Mouse (Mus musculus) adrenal gland, postnatal 36 days (tissue): Measurements from ENCODE around the gene Abcb10. TPM values are rescaled to one million over a fixed set of nuclear protein-coding genes. Genes with fewer than 3 reads are reported as not detected.
"Not testable (repeated sequence)": the region's sequence is repeated elsewhere in the genome, so short reads cannot be mapped to it uniquely, and the experiment has no call there.

ENCODE experiments used
- DNase-seq, 2 experiments: peaks; one replicate each; pipeline ENCODE4 v3.0.0; 2021; ENCODE audit warnings: mixed read lengths in 1 of 2
- long read RNA-seq, 2 experiments: library from polyadenylated mRNA; stranded (forward); transcript quantifications; one replicate each; pipeline ENCODE4 v2.0.0; 2021; ENCODE audit warnings: borderline sequencing depth in 2 of 2
- total RNA-seq, 2 experiments: library from RNA; stranded (reverse); gene quantifications; 2 replicates each; pipeline ENCODE4 v1.2.3; 2021

Gene Abcb10
- total RNA-seq: 10 to 100 TPM; 12.8 to 13.5 TPM
- long read RNA-seq, experiment 1, full-length matches to known transcripts: 10 of 17 reads
- long read RNA-seq, experiment 1, partial matches to known transcripts: 2 of 17 reads
- long read RNA-seq, experiment 1, other reads (novel, unspliced or antisense): 5 of 17 reads
- long read RNA-seq, experiment 2, full-length matches to known transcripts: 3 of 3 reads
- long read RNA-seq, experiment 2, partial matches to known transcripts: 0 of 3 reads
- long read RNA-seq, experiment 2, other reads (novel, unspliced or antisense): 0 of 3 reads

GRCm38 (mm10) chr8:123982826-123983400 lies at the start of gene Abcb10:
Gene Abcb10, minus strand, starts transcription at chr8:123983122.
- DNase-seq: peak; percentile 96

DNA sequence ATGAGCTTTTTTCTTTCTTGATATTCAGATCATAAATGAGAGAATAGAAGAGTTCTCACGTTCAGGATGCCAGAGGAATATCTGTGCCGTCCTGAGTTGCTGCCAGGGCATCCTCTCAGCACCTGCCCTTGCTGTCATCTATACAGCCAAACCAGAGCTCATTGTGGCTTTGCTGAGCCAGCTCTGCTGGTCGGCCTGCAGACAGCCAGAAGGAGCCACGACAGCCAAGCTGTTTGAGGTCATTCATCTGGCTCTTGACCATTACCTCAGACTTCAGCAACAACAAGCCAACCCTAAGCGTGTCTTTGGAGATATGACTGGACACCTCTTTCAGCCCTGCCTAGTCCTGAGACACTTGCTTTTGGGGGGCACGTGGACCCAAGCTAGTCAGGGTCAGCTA lies 44.9 kb upstream of the Abcb10 start:
- DNase-seq: no peak

- DNase-seq: not testable (repeated sequence)
Measured at GRCm38 (mm10) chr8:124026265-124026664, 43.3 kb upstream of the Abcb10 start.

DNA sequence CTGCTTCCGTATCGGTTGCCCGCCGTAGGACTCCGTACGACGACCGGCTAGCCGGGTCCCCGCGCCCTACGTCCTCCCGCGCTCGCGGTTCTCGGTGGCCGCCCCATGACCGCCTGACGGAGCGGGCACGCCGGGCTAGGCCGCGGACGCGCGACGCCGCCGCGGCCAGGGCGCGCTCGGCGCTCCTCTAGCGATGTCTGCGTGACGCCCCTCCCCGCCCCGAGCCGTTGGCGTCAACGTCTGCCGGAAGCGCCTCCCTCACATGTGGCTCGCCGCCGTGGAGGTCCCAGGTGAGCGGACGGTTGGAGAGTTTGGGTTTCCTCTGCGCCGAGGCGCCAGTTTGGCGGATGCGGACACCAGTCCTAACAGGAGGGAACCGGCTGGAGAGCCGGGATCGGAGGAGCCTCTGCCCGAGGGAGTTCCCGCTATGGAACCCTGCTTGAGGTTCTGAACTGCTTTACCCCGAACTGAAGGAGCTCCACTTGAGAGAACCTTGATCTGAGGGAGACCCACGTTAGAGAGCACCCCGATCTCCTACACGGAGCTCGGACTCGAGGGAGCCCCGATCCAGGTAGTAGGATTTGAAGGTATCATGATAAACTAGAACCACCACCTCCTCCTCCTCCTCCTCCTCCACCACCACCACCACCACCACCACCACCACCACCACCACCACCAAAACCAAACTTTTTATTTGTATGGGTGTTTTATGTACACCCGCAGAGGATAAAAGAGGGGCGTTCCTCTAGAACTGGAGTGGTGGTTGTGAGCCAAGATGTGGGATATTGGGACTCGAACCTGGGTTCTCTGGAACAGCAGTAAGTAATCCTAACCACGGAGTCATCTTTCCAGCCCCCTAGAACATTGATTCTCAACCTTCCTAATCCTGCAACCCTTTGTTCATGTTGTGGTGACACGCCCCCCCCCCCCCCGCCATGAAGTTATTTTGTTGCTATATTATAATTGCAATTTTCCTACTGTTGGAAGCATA lies 38.6 kb upstream of the Abcb10 start, which contains the start of the genes Taf5l and Urb2:
Taf5l (minus strand) TSS at position 161 of the 991 bp plus-strand sequence.
Urb2 (plus strand) TSS at position 272 of the 991 bp plus-strand sequence.
- peak; percentile 94 to 97 for DNase-seq

DNA sequence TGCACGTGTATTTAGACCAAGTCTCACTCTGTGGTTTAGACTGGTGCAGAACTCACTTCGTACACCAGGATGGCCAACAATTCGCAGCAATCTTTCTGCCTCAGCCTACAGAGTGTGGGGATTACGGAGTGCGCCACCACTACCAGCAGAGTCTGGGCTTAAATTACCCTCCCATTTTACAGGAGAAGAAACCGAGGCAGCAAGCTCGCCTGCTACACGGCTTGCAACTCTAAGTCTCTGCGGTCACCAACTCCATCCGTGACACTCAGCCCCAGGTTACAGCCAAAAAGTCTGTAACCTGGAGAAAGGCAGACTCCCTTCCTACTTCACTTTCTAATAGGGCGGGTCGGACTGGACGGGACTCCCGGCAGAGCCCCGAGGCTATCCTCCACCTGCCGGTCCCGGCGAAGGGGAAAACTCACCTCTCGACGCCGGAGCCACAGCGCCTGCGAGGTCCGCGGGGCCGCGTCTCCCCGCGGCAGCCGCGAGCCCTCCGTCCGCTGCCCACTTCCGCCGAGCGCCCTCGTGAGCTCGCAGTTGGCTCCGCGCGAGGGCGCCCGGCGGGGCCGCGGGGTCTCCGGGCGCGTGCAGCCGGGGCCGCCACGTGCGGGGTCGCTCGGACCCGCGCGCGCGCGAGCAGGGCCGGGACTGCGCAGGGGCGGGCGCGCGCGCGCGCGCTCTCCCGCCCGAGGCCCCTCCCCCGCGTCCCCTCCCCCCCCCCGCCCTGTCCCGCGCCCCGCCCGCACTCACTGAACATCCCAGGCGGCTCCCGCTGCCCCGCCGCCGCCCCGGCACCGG lies 37.7 kb upstream of the Abcb10 start:
- DNase-seq: peak; percentile 60 to 80

DNA sequence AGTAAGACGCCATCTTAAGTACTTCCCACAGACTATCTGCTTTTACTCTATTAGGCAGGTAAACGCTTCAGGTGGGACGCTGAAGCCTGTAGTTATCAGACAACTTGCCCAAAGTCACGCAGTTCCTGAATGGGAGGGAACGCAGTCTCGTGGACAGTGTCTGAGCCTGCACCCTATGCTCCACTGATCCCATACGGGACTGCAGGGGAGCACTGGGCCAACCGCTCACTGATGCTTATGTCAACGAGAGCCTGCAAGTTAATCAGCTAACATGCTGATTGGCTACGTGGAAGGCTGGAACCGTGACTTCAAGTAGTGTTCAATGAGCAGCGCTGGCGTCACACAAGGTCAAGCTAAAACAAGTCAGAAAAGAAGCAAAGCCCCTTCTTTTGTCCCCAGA lies 36.9 kb upstream of the Abcb10 start:
- peak; percentile 11 to 22 for DNase-seq

DNA sequence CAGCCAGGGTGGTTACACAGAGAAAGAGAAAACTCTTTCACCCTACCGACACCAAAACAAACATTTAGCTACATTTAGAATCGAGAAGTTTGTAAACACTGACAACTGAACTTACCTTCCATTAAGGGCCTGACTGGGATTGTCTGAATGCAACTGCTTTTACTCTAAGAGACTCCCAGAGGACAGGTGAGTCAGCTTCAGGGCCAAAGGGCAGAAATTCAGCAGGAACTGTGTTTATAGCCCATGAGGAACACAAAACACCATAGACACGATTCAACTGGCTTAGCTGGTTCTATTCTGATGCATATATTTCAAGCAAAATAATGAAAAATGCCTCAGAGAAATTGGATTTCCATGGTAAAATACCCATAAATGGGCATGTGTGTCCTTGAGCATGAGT lies 31.8 kb upstream of the Abcb10 start:
- no peak for DNase-seq

DNA sequence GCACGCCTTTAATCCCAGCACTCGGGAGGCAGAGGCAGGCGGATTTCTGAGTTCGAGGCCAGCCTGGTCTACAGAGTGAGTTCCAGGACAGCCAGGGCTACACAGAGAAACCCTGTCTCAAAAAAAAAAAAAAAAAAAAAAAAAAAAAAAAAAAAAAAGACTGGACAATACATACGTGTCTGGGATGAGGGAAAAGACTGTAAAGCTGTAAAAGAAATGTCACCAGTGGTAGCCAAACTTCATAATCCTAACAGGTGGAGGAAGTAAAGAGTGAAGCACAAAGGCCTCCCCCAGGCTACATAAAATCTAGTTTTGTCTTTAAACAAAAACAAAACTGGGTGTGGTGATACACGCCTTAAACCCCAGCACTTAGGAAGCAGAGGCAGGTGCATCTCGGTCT lies 31.4 kb upstream of the Abcb10 start:
- not testable (repeated sequence) for DNase-seq

DNA sequence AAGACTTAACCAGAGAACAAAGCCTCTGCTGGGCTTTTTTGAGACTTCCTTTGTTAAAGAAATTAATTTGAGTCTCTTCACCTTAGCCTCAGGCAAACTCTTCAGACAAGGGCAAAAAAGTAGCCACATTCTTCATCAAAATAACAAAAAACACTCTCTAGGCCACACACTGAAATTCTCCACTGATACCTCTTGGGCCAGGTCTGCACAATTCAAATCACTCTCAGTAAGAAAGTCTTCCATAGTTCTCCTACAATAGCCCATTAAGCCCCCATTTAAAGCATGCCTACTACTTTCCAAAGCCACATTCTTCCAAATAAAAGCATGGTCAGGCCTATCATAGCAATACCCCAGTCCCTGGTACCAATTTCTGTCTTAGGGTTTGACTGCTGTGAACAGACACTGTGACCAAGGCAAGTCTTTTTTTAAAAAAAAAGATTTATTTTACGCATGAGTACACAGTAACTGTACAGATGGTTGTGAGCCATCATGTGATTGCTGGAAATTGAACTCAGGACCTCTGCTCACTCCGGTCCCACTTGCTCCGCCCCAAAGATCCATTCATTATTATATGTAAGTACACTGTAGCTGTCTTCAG lies 29.2 kb upstream of the Abcb10 start:
- DNase-seq: no peak

DNA sequence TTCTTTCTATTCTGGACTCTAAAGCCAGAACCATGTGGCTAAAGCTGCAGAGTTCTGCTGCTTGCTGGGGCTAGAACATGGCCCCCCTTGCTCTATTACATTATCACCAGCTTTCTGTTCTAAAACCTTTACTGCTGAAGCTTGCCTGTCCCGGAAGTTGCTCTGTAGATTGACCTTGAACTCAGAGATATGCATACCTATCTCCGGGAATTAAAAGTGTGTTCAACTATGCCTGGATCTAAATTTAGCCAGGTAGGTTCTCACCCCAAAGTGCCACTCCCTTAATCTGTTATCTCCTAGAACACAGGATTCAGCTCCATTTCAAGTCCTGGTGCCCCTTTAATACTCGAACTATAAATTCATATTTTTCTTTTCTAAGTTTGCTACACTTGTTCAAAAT lies 28.7 kb upstream of the Abcb10 start:
- DNase-seq: no peak

DNA sequence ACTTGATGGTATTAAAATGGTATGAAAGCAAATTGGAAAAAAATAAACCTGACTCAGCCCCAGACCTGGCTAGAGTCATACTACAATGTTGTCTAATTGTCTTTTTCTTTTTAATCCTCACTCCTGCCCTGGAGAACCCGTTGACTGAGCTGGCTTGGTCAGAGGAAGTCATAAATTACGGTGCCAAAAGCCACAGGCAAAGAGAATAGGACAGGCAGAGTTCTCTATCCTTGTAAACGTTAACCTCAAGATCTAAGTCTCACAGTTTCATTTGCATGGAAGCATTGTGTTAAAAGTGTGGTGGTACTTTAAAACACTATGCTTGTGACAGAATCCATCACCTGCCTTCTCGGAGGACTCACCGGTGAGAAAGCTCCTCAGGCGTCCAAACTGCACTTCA lies 24.9 kb upstream of the Abcb10 start:
- no peak for DNase-seq

GRCm38 (mm10) chr8:124002546-124003108 lies 19.7 kb upstream of the Abcb10 start:
- no peak for DNase-seq

DNA sequence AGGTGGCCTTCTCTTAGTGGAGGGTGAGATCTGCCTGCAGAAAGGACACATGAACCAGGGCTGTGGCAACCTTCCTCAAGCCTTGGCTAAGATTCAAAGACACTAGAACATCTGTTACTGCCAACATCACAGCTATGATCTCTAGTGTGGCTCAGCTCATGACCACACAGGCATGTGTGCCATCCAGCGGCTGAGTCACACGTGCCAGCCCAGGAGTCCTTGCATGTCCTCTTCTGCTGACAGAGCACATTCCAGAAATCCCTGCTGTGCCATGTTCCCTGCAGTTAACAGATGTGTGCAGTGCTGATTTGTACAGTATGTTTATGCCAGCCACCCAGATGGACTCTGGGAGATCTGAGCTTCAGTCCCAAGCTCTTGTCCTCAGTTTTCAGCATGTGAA lies 16.6 kb upstream of the Abcb10 start:
- DNase-seq: peak; percentile 65 to 74

DNA sequence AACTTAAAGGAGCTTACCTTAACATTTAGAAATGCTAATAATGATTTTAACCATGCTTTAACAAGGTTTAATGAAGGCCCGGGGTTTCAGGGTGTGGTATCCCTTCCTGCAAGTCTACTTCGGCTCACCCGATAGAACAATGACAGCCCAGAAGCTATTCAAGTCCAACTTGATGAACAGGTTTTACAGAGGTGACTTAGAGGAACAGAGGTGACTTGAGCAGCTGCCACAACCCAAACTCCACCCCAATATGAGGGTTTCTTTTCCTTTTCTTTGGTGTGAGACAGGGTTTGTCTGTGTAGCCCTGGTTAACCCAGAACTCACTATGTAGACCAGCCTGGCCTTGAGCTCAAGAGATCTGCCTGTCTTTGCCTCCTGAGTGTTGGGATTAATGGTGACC lies 11.1 kb upstream of the Abcb10 start:
- no peak for DNase-seq

DNA sequence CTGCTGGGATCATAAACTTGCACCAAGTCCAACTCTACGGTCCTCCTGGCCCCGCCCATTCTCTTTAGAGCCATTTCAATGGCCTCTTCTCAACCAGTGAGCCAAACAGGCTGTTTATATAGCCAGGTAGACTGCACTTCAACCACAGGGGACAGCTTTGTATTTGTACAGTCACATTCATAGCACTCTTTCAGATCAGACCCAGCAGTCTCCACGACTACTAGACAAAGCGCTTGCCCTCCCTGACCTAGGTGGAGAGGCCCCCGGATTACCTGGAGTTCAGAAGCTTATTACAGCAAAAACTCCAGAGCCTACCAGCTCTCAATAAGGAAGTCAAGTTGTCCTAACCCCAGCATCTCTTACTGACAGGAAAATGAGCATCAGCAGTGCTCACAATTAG lies 10.7 kb upstream of the Abcb10 start:
- no peak for DNase-seq

DNA sequence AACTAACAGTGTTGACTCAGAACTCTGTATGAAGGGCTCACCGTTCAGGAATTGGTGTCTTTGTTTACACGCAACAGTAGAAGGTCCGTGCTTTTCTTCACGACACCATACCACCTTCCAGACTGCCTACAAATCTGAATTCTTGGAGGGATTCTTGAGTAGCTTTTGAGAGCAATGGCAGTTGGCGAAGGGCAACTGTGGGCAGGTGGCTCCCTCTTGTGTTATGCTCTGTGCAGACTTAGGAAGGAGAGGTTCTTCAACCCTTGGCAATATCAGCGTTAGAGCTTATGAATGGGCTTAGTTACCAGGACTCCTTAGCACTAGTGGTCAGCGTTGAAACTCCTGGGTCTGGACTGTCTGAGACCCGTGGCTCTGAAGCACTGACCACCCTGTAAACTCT lies 9.7 kb upstream of the Abcb10 start:
- DNase-seq: no peak

DNA sequence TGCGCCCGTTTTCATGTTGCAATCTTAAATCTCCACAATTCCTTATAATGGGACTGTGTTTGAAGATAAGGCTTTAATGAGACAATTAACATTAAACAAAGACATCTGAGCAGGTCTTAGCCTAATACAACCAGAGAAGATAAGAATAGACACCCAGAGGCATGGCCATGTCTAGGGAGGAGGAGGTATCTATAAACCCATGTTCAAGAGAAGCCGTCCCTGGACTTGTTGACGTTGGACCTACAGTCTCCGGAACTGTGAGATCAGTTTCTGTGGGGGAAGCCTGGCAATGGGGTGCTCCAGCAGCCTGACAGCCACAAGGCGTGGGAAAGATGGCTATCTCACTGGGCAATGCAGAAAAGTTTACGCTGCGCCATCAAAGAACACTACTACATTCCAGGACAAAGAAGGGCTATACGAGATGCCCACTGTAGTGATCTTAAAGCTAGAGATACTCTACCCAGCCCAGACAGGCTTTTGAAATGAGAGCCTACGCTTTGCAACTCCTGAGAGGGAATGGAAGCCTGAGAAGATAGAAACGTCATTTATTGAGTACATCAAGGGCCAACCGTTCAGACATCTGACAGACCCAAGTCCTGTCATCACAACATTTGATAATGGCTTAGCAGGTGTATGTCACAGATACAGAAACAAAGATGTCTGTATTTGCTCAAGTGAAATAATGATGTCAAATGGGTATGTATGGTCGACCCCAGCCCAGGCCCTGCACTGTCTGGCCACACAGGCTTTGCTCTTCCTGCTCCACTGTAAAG lies 7.5 kb upstream of the Abcb10 start:
- DNase-seq: no peak

DNA sequence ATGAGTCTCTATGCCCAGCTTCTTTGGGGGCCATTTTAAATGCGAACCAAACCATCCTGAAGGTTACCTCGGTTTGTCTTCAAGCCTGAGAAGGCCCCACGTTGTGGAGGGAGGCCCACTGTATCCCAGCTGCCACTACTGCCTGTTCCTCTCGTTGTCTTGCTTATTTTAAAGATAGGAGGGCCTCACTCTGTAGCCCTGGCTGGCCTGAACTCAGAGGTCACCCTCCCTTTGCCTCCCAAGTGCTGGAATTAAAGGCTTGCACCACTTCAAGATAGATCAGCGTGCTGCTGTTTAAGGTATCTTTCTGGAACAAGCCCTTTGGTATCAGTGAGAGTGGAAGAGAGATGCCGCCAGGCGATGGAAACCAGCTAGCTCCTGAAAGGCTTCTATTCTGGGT lies 6.2 kb upstream of the Abcb10 start:
- no peak for DNase-seq

DNA sequence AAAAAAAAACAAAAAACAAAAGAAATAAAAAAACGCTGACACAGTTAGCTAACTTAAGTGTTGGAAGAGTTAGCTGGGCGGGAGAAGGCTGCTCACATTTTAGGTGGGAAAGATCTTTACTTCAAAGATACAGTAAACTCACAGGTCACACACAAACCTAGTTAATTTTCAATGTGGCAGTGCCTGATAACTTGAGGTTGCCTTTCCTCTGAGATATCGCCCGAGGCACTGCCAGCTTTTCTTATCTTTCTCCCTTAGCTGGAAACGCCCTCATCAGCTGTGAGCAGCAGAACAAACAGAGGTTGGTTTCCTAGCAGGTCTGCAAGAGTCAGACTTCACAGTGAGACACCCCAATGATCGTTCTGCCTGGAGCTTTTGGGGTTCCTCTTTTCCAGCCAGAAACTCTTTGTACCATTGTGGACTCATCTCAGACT lies 5.7 kb upstream of the Abcb10 start:
- no peak for DNase-seq

DNA sequence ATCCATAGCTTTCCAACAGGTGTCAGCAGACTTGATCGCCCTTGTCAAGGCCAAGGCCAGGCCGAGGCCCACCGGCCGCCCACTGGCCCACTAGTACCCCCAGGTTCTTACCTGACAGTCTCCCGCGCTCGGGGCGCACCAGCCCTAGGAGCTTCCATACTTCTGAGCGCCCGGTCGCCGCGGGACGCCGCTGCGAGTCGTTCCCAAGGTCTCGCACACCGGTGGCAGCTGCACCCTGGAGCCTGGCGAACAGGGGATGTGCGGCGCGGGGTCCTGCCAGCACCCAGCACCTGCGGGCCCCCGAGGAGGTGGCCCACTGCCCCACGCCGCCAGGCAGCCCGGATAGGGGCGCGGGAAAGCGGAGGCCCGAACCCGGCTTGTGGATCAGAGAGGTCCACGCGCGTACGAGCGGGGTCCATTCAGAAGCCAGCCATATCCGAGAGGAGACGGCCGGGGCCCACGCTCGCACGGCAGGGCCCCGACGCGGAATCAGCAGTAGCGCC lies 580 bp downstream of the Abcb10 start:
- peak; percentile 39 for DNase-seq
